Mouse (Mus musculus) limb, embryonic 14.5 days (tissue): ENCODE measurements at regions not wholly inside any gene's neighbourhood (a gene's known extent, or its start where the extent isn't known, plus 50 kb on each side); places are given as distances from the start of the nearest gene placed in this dataset.

Experiments
- ATAC-seq: fragments of 200-750 bp; cut with Nextera tagmentation; 2 replicates; pipeline ENCODE4 v1.8.0; 2017; ENCODE audit warnings: low read depth, moderate number of reproducible peaks, moderate TSS enrichment; ENCODE audit not compliant: low FRiP score
- DNase-seq: peaks from one replicate; pipeline ENCODE4 v3.0.0-alpha.2; 2015; ENCODE audit warnings: low spot score
- H3K27ac ChIP-seq: fragments of 300-500 bp; sonication (generic); replicated peaks from 2 replicates; pipeline ENCODE4 v1.5.1; 2014; ENCODE audit warnings: low read depth, mild to moderate bottlenecking, low read length, moderate library complexity, mixed read lengths
- H3K27me3 ChIP-seq: fragments of 300-500 bp; sonication (generic); 2 replicates; pipeline ENCODE4 v1.6.1; 2014; ENCODE audit warnings: low read length, mixed read lengths; ENCODE audit not compliant: control insufficient read depth, insufficient read depth
- H3K36me3 ChIP-seq: fragments of 300-500 bp; sonication (generic); 2 replicates; pipeline ENCODE4 v1.6.1; 2014; ENCODE audit warnings: mild to moderate bottlenecking, low read length, moderate library complexity, mixed read lengths; ENCODE audit not compliant: control insufficient read depth, insufficient read depth
- H3K4me1 ChIP-seq: fragments of 300-500 bp; sonication (generic); 2 replicates; pipeline ENCODE4 v1.6.1; 2014; ENCODE audit warnings: antibody characterized with exemption, low read length, mixed read lengths; ENCODE audit not compliant: control insufficient read depth, insufficient read depth
- H3K4me2 ChIP-seq: fragments of 300-500 bp; sonication (generic); replicated peaks from 2 replicates; pipeline ENCODE4 v1.6.1; 2014; ENCODE audit warnings: low read depth, mild to moderate bottlenecking, low read length, moderate library complexity; ENCODE audit not compliant: severe bottlenecking
- H3K4me3 ChIP-seq: fragments of 300-500 bp; sonication (generic); replicated peaks from 2 replicates; pipeline ENCODE4 v1.5.1; 2014; ENCODE audit warnings: low read length
- H3K9ac ChIP-seq: fragments of 300-500 bp; sonication (generic); 2 replicates; pipeline ENCODE4 v1.6.1; 2014; ENCODE audit warnings: mild to moderate bottlenecking, low read depth, low read length, moderate library complexity; ENCODE audit not compliant: severe bottlenecking
- H3K9me3 ChIP-seq: fragments of 300-500 bp; sonication (generic); 2 replicates; pipeline ENCODE4 v1.6.1; 2016; ENCODE audit warnings: low read length; ENCODE audit not compliant: control insufficient read depth
- POLR2A ChIP-seq: fragments of 200-500 bp; IDR thresholded peaks from 2 replicates; pipeline ENCODE4 v1.8.0; 2012; ENCODE audit warnings: inconsistent platforms, mild to moderate bottlenecking, moderate library complexity, borderline replicate concordance; ENCODE audit not compliant: insufficient read depth, insufficient read length; ENCODE audit errors: extremely low read depth
- WGBS: fragments of 180-500 bp; shearing (Covaris S2); extraction: QIAGEN DNeasy Blood & Tissue Kit; methylation state at CpG from one replicate; pipeline ENCODE4 v1.1.7; 2014; 5-methylcytosine and 5-hydroxymethylcytosine counted together

GRCm38 (mm10) chr7:36229031-36229430 lies 426.2 kb upstream of the Zfp507 start:
- H3K36me3 ChIP-seq = no peaks in the 10 kb centered on the region
- no peak overlapping the region for H3K9ac ChIP-seq
- no peaks in the 10 kb centered on the region for H3K4me1 ChIP-seq
- no peak for TF ChIP-seq POLR2A
- H3K4me2 ChIP-seq = no peak overlapping the region
- no peak overlapping the region for H3K27ac ChIP-seq
- ATAC-seq (no peak), DNase-seq (no peak)
- H3K9me3 ChIP-seq = no peaks in the 10 kb centered on the region
- no peaks in the 10 kb centered on the region for H3K27me3 ChIP-seq
- H3K4me3 ChIP-seq = no peak overlapping the region

- no peaks in the 10 kb centered on the region for H3K36me3 ChIP-seq
- no peak overlapping the region for H3K4me3 ChIP-seq
- no peak overlapping the region for H3K4me2 ChIP-seq
- H3K9ac ChIP-seq = no peak overlapping the region
- H3K27ac ChIP-seq = no peak overlapping the region
- DNase-seq (no peak), ATAC-seq (no peak)
- H3K4me1 ChIP-seq = no peaks in the 10 kb centered on the region
- TF ChIP-seq POLR2A = no peak
- 89% methylated on average over 8 of the region's 8 CpGs for WGBS
- no peaks in the 10 kb centered on the region for H3K9me3 ChIP-seq
- H3K27me3 ChIP-seq = no peaks in the 10 kb centered on the region
Measured at GRCm38 (mm10) chr7:36224416-36224815, 421.6 kb upstream of the Zfp507 start.

GRCm38 (mm10) chr7:36218386-36218785 lies 415.6 kb upstream of the Zfp507 start:
- no peak overlapping the region for H3K4me2 ChIP-seq
- H3K4me3 ChIP-seq = no peak overlapping the region
- H3K27ac ChIP-seq = no peak overlapping the region
- no peak for TF ChIP-seq POLR2A
- no peak overlapping the region for H3K9ac ChIP-seq
- 57% methylated on average over 2 of the region's 2 CpGs for WGBS
- DNase-seq (no peak), ATAC-seq (no peak)
- H3K9me3 ChIP-seq = no peaks in the 10 kb centered on the region
- H3K36me3 ChIP-seq = no peaks in the 10 kb centered on the region
- H3K27me3 ChIP-seq = no peaks in the 10 kb centered on the region
- no peaks in the 10 kb centered on the region for H3K4me1 ChIP-seq

- ATAC-seq = no peak
- H3K4me1 ChIP-seq = no peaks in the 10 kb centered on the region
- no peak for TF ChIP-seq POLR2A
- H3K4me3 ChIP-seq = no peak overlapping the region
- no peaks in the 10 kb centered on the region for H3K36me3 ChIP-seq
- no peak for DNase-seq
- H3K27ac ChIP-seq = no peak overlapping the region
- no peaks in the 10 kb centered on the region for H3K27me3 ChIP-seq
- 90% methylated on average over 4 of the region's 4 CpGs for WGBS
- no peak overlapping the region for H3K4me2 ChIP-seq
- no peaks in the 10 kb centered on the region for H3K9me3 ChIP-seq
- H3K9ac ChIP-seq = no peak overlapping the region
Measured at GRCm38 (mm10) chr7:36210034-36210433, 407.2 kb upstream of the Zfp507 start.

DNA sequence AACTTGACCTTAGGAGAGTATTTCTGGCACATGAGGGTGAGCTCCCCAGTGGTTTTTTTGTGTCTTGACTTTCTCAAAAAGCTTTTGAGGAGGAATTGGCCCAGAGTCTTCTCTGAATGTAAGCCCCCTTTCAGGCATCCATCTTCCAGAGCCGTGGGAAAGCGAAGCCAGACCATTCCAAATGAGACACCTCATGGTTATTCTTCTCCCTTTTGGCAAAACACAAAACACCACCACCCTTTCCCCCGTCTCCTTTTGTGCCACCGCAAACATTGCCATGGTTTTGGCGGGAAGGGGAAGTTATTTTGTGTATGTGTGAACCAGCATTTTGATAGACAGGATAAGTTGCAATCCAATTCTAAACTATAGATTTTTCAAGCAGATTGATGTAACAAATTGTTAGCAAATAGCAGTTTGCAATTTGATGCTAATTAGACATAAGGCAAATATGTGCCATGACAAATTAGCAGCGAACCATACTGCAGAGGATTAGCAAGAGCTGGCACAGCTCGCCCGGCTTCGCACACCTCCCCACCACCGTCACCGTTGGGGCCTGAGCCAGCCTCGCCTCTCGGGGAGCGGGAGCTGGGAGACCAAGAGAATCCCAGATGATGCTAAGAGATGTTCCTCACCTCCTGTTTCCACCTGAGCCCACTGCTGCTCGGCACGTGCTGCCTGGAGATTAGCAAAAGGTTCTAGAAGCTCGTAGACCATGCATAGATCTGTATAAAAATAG lies 404.9 kb upstream of the Zfp507 start:
- Histone ChIP-seq H3K4me1 (no peaks in the 10 kb centered on the region), H3K9me3 (no peaks in the 10 kb centered on the region), H3K4me3 (no peak overlapping the region), H3K36me3 (no peaks in the 10 kb centered on the region), H3K9ac (no peak overlapping the region), H3K27ac (no peak overlapping the region), H3K4me2 (no peak overlapping the region), H3K27me3 (no peaks in the 10 kb centered on the region)
- WGBS = 87% methylated on average over 17 of the region's 17 CpGs
- no peak for TF ChIP-seq POLR2A
- no peak for ATAC-seq
- no peak for DNase-seq
